Mouse (Mus musculus) heart, embryonic 15.5 days (tissue): ENCODE measurements around the gene Serpina3g. TPM values are rescaled to one million over a fixed set of nuclear protein-coding genes. Genes with fewer than 3 reads are reported as not detected.
"Not testable (repeated sequence)": the region's sequence is repeated elsewhere in the genome, so short reads cannot be mapped to it uniquely, and the experiment has no call there.

Source experiments
- ATAC-seq: fragments of 200-750 bp; cut with Nextera tagmentation; replicated peaks from 2 replicates; pipeline ENCODE4 v1.8.0; 2017; ENCODE audit warnings: low read depth, moderate TSS enrichment; ENCODE audit not compliant: insufficient number of reproducible peaks, insufficient read depth, low FRiP score
- H3K27ac ChIP-seq: fragments of 300-500 bp; sonication (generic); 2 replicates; pipeline ENCODE4 v1.5.1; 2015; ENCODE audit warnings: mild to moderate bottlenecking, inconsistent platforms
- H3K27me3 ChIP-seq: fragments of 300-500 bp; sonication (generic); 2 replicates; pipeline ENCODE4 v1.6.1; 2015; ENCODE audit warnings: inconsistent platforms
- H3K36me3 ChIP-seq: fragments of 300-500 bp; sonication (generic); 2 replicates; pipeline ENCODE4 v1.6.1; 2015; ENCODE audit warnings: mild to moderate bottlenecking, inconsistent platforms
- H3K4me1 ChIP-seq: fragments of 300-500 bp; sonication (generic); replicated peaks from 2 replicates; pipeline ENCODE4 v1.6.1; 2015; ENCODE audit warnings: inconsistent platforms
- H3K4me2 ChIP-seq: fragments of 300-500 bp; sonication (generic); 2 replicates; pipeline ENCODE4 v1.6.1; 2015; ENCODE audit warnings: inconsistent platforms, mild to moderate bottlenecking, moderate library complexity
- H3K4me3 ChIP-seq: fragments of 300-500 bp; sonication (generic); 2 replicates; pipeline ENCODE4 v1.5.1; 2015; ENCODE audit warnings: mild to moderate bottlenecking, inconsistent platforms
- H3K9ac ChIP-seq: fragments of 300-500 bp; sonication (generic); 2 replicates; pipeline ENCODE4 v1.6.1; 2015; ENCODE audit warnings: mild to moderate bottlenecking, inconsistent platforms
- H3K9me3 ChIP-seq: fragments of 300-500 bp; sonication (generic); replicated peaks from 2 replicates; pipeline ENCODE4 v1.6.1; 2016; ENCODE audit warnings: inconsistent platforms
- WGBS: fragments of 180-500 bp; shearing (Covaris S2); methylation state at CpG from one replicate; pipeline ENCODE4 v1.1.7; 2015; ENCODE audit warnings: mixed read lengths; 5-methylcytosine and 5-hydroxymethylcytosine counted together
- polyA plus RNA-seq: library from polyadenylated mRNA; unstranded; fragments of >200 nt; fragmentation: Nextera tagmentation; extraction: Ambion mirVana; gene quantifications from 2 replicates; pipeline ENCODE4 v1.2.1, GENCODE M21; 2015

Gene Serpina3g
- polyA plus RNA-seq, 1 experiment from 2014 or later, result 2.9 TPM

GRCm38 (mm10) chr12:104230762-104231161 is 5.3 kb upstream of the Serpina3g start:
- Histone ChIP-seq H3K27me3 (no peaks in the 10 kb centered on the region), H3K9ac (no peak overlapping the region), H3K4me1 (no peaks in the 10 kb centered on the region), H3K9me3 (no peaks in the 10 kb centered on the region), H3K27ac (no peak overlapping the region), H3K4me2 (no peak overlapping the region), H3K4me3 (no peak overlapping the region), H3K36me3 (no peaks in the 10 kb centered on the region)
- WGBS, result 56% methylated on average over 2 of the region's 2 CpGs
- ATAC-seq, result no peak

- not testable (repeated sequence) for H3K4me3 ChIP-seq, H3K9me3 ChIP-seq, H3K9ac ChIP-seq, H3K4me1 ChIP-seq, H3K36me3 ChIP-seq, ATAC-seq, H3K27ac ChIP-seq, H3K27me3 ChIP-seq, H3K4me2 ChIP-seq
- WGBS, result 74% methylated on average over 1 of the region's 1 CpGs
Observed at GRCm38 (mm10) chr12:104238048-104238447, 2.0 kb downstream of the Serpina3g start.

- Histone ChIP-seq H3K36me3 (no peaks in the 10 kb centered on the region), H3K9me3 (no peaks in the 10 kb centered on the region), H3K27me3 (no peaks in the 10 kb centered on the region), H3K4me2 (no peak overlapping the region), H3K4me3 (no peak overlapping the region), H3K27ac (no peak overlapping the region), H3K9ac (no peak overlapping the region), H3K4me1 (no peaks in the 10 kb centered on the region)
- ATAC-seq, result no peak
Observed at GRCm38 (mm10) chr12:104243307-104243706, 7.3 kb downstream of the Serpina3g start.

DNA sequence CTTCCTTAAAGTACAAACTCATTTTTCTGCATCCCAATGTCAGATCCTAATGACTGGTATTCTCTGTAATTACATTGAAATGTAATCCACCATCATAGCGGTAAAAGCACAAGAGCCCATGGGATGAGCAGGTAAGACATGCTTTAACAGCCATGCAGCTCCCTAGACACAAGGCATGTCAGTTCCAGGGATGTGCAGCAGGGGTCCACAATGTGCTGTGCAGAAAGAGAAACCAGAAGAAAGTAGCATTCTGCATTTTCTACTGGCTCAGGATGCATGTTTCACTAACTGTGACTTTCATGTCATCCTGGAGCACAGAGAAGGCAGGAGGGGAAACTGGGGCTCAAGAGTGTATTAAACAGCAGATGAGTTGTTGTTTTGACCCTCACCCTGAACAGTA is 9.0 kb downstream of the Serpina3g start:
- H3K4me3 ChIP-seq, result no peak overlapping the region
- H3K27ac ChIP-seq, result no peak overlapping the region
- 73% methylated on average over 1 of the region's 1 CpGs for WGBS
- ATAC-seq, result no peak
- no peaks in the 10 kb centered on the region for H3K36me3 ChIP-seq
- H3K9ac ChIP-seq, result no peak overlapping the region
- no peaks in the 10 kb centered on the region for H3K9me3 ChIP-seq
- no peaks in the 10 kb centered on the region for H3K27me3 ChIP-seq
- H3K4me2 ChIP-seq, result no peak overlapping the region
- no peaks in the 10 kb centered on the region for H3K4me1 ChIP-seq

DNA sequence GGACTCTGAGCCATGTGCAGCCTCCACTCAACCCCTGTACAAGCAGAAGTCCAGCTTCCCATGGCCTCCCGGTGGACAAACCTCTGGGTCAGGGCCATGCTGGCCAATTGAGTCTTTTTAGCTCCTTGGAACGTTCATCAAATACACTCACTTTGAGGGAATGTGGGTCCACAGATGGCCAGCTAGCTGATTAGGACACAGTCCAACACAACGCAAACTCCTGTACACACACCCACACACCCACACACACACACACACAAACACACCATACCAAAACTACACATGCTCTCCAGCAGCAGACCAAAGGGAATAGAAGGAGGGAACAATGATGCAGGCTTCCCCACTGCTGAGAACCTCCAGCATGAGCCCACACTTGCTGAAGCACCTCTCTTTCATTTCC is 9.6 kb downstream of the Serpina3g start:
- H3K9me3 ChIP-seq, result no peaks in the 10 kb centered on the region
- H3K4me2 ChIP-seq, result no peak overlapping the region
- WGBS, result 58% methylated on average over 3 of the region's 3 CpGs
- no peak overlapping the region for H3K27ac ChIP-seq
- H3K4me3 ChIP-seq, result no peak overlapping the region
- H3K4me1 ChIP-seq, result no peaks in the 10 kb centered on the region
- H3K9ac ChIP-seq, result no peak overlapping the region
- H3K36me3 ChIP-seq, result no peaks in the 10 kb centered on the region
- no peaks in the 10 kb centered on the region for H3K27me3 ChIP-seq
- ATAC-seq, result no peak

DNA sequence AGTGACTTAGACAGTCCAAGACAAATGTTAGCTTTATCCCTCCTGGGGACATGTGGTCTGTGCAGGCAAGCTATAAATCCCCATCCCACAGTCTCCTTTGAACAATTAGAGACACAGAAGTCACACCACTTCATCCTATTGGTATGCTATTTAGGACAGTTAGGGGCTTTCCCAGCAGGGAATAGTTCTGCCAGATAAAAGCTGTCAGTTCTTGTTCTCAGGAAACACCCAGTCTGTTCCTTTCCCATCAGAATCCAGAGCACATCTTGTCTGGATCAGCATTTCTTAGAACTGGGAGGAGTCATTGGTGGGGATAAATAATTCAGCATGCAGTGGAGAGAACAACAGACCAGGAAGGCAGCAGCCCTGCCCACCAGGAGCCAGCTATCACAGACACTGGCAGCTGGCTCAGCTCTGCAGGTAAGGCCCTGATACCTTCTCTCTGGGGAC is 11.5 kb downstream of the Serpina3g start:
- no peaks in the 10 kb centered on the region for H3K9me3 ChIP-seq
- H3K4me3 ChIP-seq, result no peak overlapping the region
- no peaks in the 10 kb centered on the region for H3K27me3 ChIP-seq
- no peak overlapping the region for H3K9ac ChIP-seq
- no peaks in the 10 kb centered on the region for H3K36me3 ChIP-seq
- no peak overlapping the region for H3K4me2 ChIP-seq
- no peak overlapping the region for H3K27ac ChIP-seq
- H3K4me1 ChIP-seq, result no peaks in the 10 kb centered on the region
- ATAC-seq, result no peak

DNA sequence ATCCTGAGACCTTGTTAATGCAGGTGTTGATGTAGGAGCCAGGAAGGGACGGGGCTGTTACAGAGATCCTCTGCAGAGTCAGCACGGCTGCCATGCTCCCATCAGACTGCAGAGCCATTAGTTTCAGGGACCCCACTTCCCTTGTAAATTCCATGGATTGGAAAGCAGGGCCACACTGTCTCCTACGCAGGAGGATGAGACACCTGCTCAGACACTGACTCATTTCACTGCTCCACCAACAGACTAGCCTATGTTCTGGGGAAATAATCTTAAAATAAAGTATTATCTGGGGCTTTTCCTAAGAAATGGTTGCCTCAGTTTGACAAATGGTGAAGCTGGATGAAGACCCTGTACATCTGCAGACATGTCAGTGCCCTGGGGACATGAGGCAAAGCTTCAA is 12.2 kb downstream of the Serpina3g start:
- Histone ChIP-seq H3K4me1 (no peaks in the 10 kb centered on the region), H3K9me3 (no peaks in the 10 kb centered on the region), H3K27me3 (no peaks in the 10 kb centered on the region), H3K27ac (no peak overlapping the region), H3K9ac (no peak overlapping the region), H3K4me3 (no peak overlapping the region), H3K4me2 (no peak overlapping the region), H3K36me3 (no peaks in the 10 kb centered on the region)
- no peak for ATAC-seq
- 64% methylated on average over 3 of the region's 3 CpGs for WGBS

GRCm38 (mm10) chr12:104261041-104261440 is 25.0 kb downstream of the Serpina3g start:
- 46% methylated on average over 3 of the region's 3 CpGs for WGBS
- no peaks in the 10 kb centered on the region; the same call in 1 of the 2 replicates for H3K27me3 ChIP-seq
- H3K4me3 ChIP-seq, result no peak overlapping the region
- H3K27ac ChIP-seq, result no peak overlapping the region
- H3K4me1 ChIP-seq, result no peaks in the 10 kb centered on the region
- H3K4me2 ChIP-seq, result no peak overlapping the region
- H3K9ac ChIP-seq, result no peak overlapping the region
- no peaks in the 10 kb centered on the region for H3K36me3 ChIP-seq
- no peak for ATAC-seq
- H3K9me3 ChIP-seq, result no peaks in the 10 kb centered on the region

- ATAC-seq, result 0 out of 2 replicates have a peak, but pooled peaks have one; percentile 18
Observed at GRCm38 (mm10) chr12:104262863-104263262, 26.8 kb downstream of the Serpina3g start, which contains the start of gene Serpina3i. Gene Serpina3i, plus strand, starts transcription at chr12:104263122.

GRCm38 (mm10) chr12:104266374-104266773 is 30.3 kb downstream of the Serpina3g start:
- Histone ChIP-seq H3K36me3 (no peaks in the 10 kb centered on the region), H3K4me2 (no peak overlapping the region), H3K27ac (no peak overlapping the region), H3K4me3 (no peak overlapping the region), H3K27me3 (no peaks in the 10 kb centered on the region), H3K4me1 (no peaks in the 10 kb centered on the region), H3K9me3 (no peaks in the 10 kb centered on the region), H3K9ac (no peak overlapping the region)
- ATAC-seq, result no peak
- 65% methylated on average over 3 of the region's 3 CpGs for WGBS

More at GRCm38 (mm10) chr12:104262863-104263262, 26.8 kb downstream of the Serpina3g start, which contains the start of gene Serpina3i:
- Histone ChIP-seq H3K36me3 (no peaks in the 10 kb centered on the region), H3K27me3 (no peaks in the 10 kb centered on the region), H3K9me3 (no peaks in the 10 kb centered on the region), H3K27ac (no peak within 1 kb of the TSS), H3K4me2 (no peak within 1 kb of the TSS), H3K4me3 (no peak within 1 kb of the TSS), H3K9ac (no peak within 1 kb of the TSS), H3K4me1 (no peaks in the 10 kb centered on the region)

- Histone ChIP-seq H3K27me3 (no peaks in the 10 kb centered on the region), H3K9me3 (no peaks in the 10 kb centered on the region), H3K4me2 (no peak overlapping the region), H3K36me3 (no peaks in the 10 kb centered on the region), H3K9ac (no peak overlapping the region), H3K4me1 (no peaks in the 10 kb centered on the region), H3K4me3 (no peak overlapping the region), H3K27ac (no peak overlapping the region)
- WGBS, result 80% methylated on average over 18 of the region's 18 CpGs
- ATAC-seq, result no peak
Observed at GRCm38 (mm10) chr12:104278216-104279055, 42.4 kb downstream of the Serpina3g start.

GRCm38 (mm10) chr12:104279056-104279435 is 43.0 kb downstream of the Serpina3g start:
- Histone ChIP-seq H3K9me3 (no peaks in the 10 kb centered on the region), H3K4me3 (no peak overlapping the region), H3K4me2 (no peak overlapping the region), H3K9ac (no peak overlapping the region), H3K27me3 (no peaks in the 10 kb centered on the region), H3K4me1 (no peaks in the 10 kb centered on the region), H3K27ac (no peak overlapping the region), H3K36me3 (no peaks in the 10 kb centered on the region)
- ATAC-seq, result no peak
- WGBS, result 18% methylated on average over 3 of the region's 3 CpGs
